Mouse (Mus musculus): ENCODE measurements around the gene Gbx2. TPM values are rescaled to one million over a fixed set of nuclear protein-coding genes. Genes with fewer than 3 reads are reported as not detected.

Gbx2 gene
- total RNA-seq, 2 experiments from 2014 or later = not detected

- no peak for DNase-seq
Observed at GRCm38 (mm10) chr1:89912392-89912791, 18.6 kb downstream of the Gbx2 start.

- no peak for DNase-seq
Observed at GRCm38 (mm10) chr1:89909796-89910195, 21.2 kb downstream of the Gbx2 start.

GRCm38 (mm10) chr1:89902641-89903040 lies 28.3 kb downstream of the Gbx2 start:
- DNase-seq = no peak

- DNase-seq = no peak
Observed at GRCm38 (mm10) chr1:89902236-89902635, 28.7 kb downstream of the Gbx2 start.

GRCm38 (mm10) chr1:89901381-89901780 lies 29.6 kb downstream of the Gbx2 start:
- no peak for DNase-seq

GRCm38 (mm10) chr1:89899761-89900445 lies 31.1 kb downstream of the Gbx2 start:
- no peak for DNase-seq

- DNase-seq = no peak
Observed at GRCm38 (mm10) chr1:89899036-89899435, 31.9 kb downstream of the Gbx2 start.

GRCm38 (mm10) chr1:89895801-89896200 lies 35.2 kb downstream of the Gbx2 start:
- no peak for DNase-seq

- no peak for DNase-seq
Observed at GRCm38 (mm10) chr1:89892281-89892680, 38.7 kb downstream of the Gbx2 start.

- DNase-seq = no peak
Observed at GRCm38 (mm10) chr1:89891400-89891799, 39.6 kb downstream of the Gbx2 start.

GRCm38 (mm10) chr1:89885696-89886095 lies 45.3 kb downstream of the Gbx2 start:
- DNase-seq = no peak

- DNase-seq = no peak
Observed at GRCm38 (mm10) chr1:89884335-89884734, 46.6 kb downstream of the Gbx2 start.

GRCm38 (mm10) chr1:89880834-89881233 lies 50.1 kb downstream of the Gbx2 start:
- DNase-seq = no peak

GRCm38 (mm10) chr1:89880193-89880592 lies 50.8 kb downstream of the Gbx2 start:
- no peak for DNase-seq

- no peak for DNase-seq
Observed at GRCm38 (mm10) chr1:89878496-89878895, 52.5 kb downstream of the Gbx2 start.

Other genes starting within 250 kb of the Gbx2 start
- 1 to 10 TPM in 1 of 2 experiments, not detected in 1; 1.5 TPM for gene Asb18, start 83.5 kb upstream of the Gbx2 start, total RNA-seq (2021)
- not detected for gene Iqca, start 222.2 kb upstream of the Gbx2 start, total RNA-seq (2021)

All from adrenal gland, postnatal 10 days (tissue).